Mouse (Mus musculus): ENCODE data around the gene Lamtor4. TPM values are rescaled to one million over a fixed set of nuclear protein-coding genes. Genes with fewer than 3 reads are reported as not detected.

Gene Lamtor4
- polyA plus RNA-seq, 1 experiment from 2014 or later: 47.8 TPM

GRCm38 (mm10) chr5:138234224-138234623, 21.1 kb upstream of the Lamtor4 start:
- Histone ChIP-seq H3K9me3 (ENCODE audit: low read length) (no peaks in the 10 kb centered on the region), H3K4me1 (ENCODE audit: insufficient read depth) (peaks cover 11% of the 10 kb centered on the region), H3K4me2 (ENCODE audit: low read depth, low read length) (no peak overlapping the region), H3K9ac (replicated peaks) (no peak overlapping the region), H3K27me3 (ENCODE audit: insufficient read depth, low read length) (no peaks in the 10 kb centered on the region), H3K4me3 (ENCODE audit: low read depth, low read length) (no peak overlapping the region), H3K27ac (ENCODE audit: low read depth) (0 out of 2 replicates have a peak overlapping the region, but pooled peaks have one; percentile 52), H3K36me3 (replicated peaks; ENCODE audit: insufficient read depth, low read length) (no peaks in the 10 kb centered on the region)
- DNase-seq (no peak), ATAC-seq (peak; percentile 56; the same call in 1 of the 2 replicates)
- TF ChIP-seq EP300 (IDR thresholded peaks at IDR 0.05; ENCODE audit: low read depth) (no peak), CTCF (IDR thresholded peaks at IDR 0.05; ENCODE audit: low read depth) (no peak)

- 17% methylated on average over 2 of the region's 2 CpGs for WGBS (ENCODE audit: insufficient replicate concordance)
- Histone ChIP-seq H3K9me3 (ENCODE audit: low read length) (no peaks in the 10 kb centered on the region), H3K4me3 (ENCODE audit: low read depth, low read length) (no peak overlapping the region), H3K27ac (ENCODE audit: low read depth) (no peak overlapping the region), H3K4me1 (ENCODE audit: insufficient read depth) (no peaks in the 10 kb centered on the region), H3K4me2 (ENCODE audit: low read depth, low read length) (no peak overlapping the region), H3K36me3 (replicated peaks; ENCODE audit: insufficient read depth, low read length) (no peaks in the 10 kb centered on the region), H3K27me3 (ENCODE audit: insufficient read depth, low read length) (no peaks in the 10 kb centered on the region), H3K9ac (replicated peaks) (no peak overlapping the region)
- TF ChIP-seq CTCF (IDR thresholded peaks at IDR 0.05; ENCODE audit: low read depth) (no peak), EP300 (IDR thresholded peaks at IDR 0.05; ENCODE audit: low read depth) (no peak)
- ATAC-seq (no peak), DNase-seq (no peak)
These were observed 13.8 kb upstream of the Lamtor4 start for GRCm38 (mm10) chr5:138241511-138241910.

- peaks cover 6% of the 10 kb centered on the region for H3K4me1 ChIP-seq (ENCODE audit: insufficient read depth)
- DNase-seq: no peak
- WGBS (ENCODE audit: insufficient replicate concordance): 78% methylated on average over 12 of the region's 12 CpGs
- no peak overlapping the region for H3K4me2 ChIP-seq (ENCODE audit: low read depth, low read length)
- H3K9me3 ChIP-seq (ENCODE audit: low read length): no peaks in the 10 kb centered on the region
- no peaks in the 10 kb centered on the region for H3K27me3 ChIP-seq (ENCODE audit: insufficient read depth, low read length)
- no peaks in the 10 kb centered on the region for H3K36me3 ChIP-seq (replicated peaks; ENCODE audit: insufficient read depth, low read length)
- no peak for TF ChIP-seq EP300 (IDR thresholded peaks at IDR 0.05; ENCODE audit: low read depth)
- H3K27ac ChIP-seq (ENCODE audit: low read depth): no peak overlapping the region
- ATAC-seq: no peak
- no peak overlapping the region for H3K9ac ChIP-seq (replicated peaks)
- H3K4me3 ChIP-seq (ENCODE audit: low read depth, low read length): no peak overlapping the region
These were observed 4.1 kb upstream of the Lamtor4 start for GRCm38 (mm10) chr5:138251144-138251543.

GRCm38 (mm10) chr5:138253061-138253460, 2.2 kb upstream of the Lamtor4 start:
- H3K27ac ChIP-seq (ENCODE audit: low read depth): no peak overlapping the region
- DNase-seq: no peak

GRCm38 (mm10) chr5:138256094-138256467, 799 bp downstream of the Lamtor4 start:
- ATAC-seq (no peak), DNase-seq (no peak)
- peaks cover 25% of the 10 kb centered on the region for H3K4me1 ChIP-seq (ENCODE audit: insufficient read depth)
- peak overlapping the region; percentile 73 for H3K4me3 ChIP-seq (ENCODE audit: low read depth, low read length)
- peak overlapping the region; percentile 92 for H3K27ac ChIP-seq (ENCODE audit: low read depth)
- peak overlapping the region; percentile 73 for H3K9ac ChIP-seq (replicated peaks)
- TF ChIP-seq EP300 (IDR thresholded peaks at IDR 0.05; ENCODE audit: low read depth) (no peak), CTCF (IDR thresholded peaks at IDR 0.05; ENCODE audit: low read depth) (no peak)
- peak overlapping the region; percentile 85 for H3K4me2 ChIP-seq (ENCODE audit: low read depth, low read length)
- peaks cover 29% of the 10 kb centered on the region for H3K36me3 ChIP-seq (replicated peaks; ENCODE audit: insufficient read depth, low read length)
- H3K27me3 ChIP-seq (ENCODE audit: insufficient read depth, low read length): no peaks in the 10 kb centered on the region
- no peaks in the 10 kb centered on the region for H3K9me3 ChIP-seq (ENCODE audit: low read length)
- WGBS (ENCODE audit: insufficient replicate concordance): 6% methylated on average over 7 of the region's 7 CpGs

More at GRCm38 (mm10) chr5:138253061-138253460, 2.2 kb upstream of the Lamtor4 start:
- no peak for ATAC-seq
- 93% methylated on average over 3 of the region's 3 CpGs for WGBS (ENCODE audit: insufficient replicate concordance)
- no peak overlapping the region for H3K4me2 ChIP-seq (ENCODE audit: low read depth, low read length)
- H3K27me3 ChIP-seq (ENCODE audit: insufficient read depth, low read length): no peaks in the 10 kb centered on the region
- no peak overlapping the region for H3K9ac ChIP-seq (replicated peaks)
- TF ChIP-seq CTCF (IDR thresholded peaks at IDR 0.05; ENCODE audit: low read depth): 0 out of 2 replicates have a peak, but pooled peaks have one; percentile 12
- no peak for TF ChIP-seq EP300 (IDR thresholded peaks at IDR 0.05; ENCODE audit: low read depth)
- H3K4me1 ChIP-seq (ENCODE audit: insufficient read depth): peaks cover 18% of the 10 kb centered on the region
- no peak overlapping the region for H3K4me3 ChIP-seq (ENCODE audit: low read depth, low read length)
- no peaks in the 10 kb centered on the region for H3K9me3 ChIP-seq (ENCODE audit: low read length)
- H3K36me3 ChIP-seq (replicated peaks; ENCODE audit: insufficient read depth, low read length): peaks cover 4% of the 10 kb centered on the region; the same call in 1 of the 2 replicates

GRCm38 (mm10) chr5:138256966-138257584, 1.8 kb downstream of the Lamtor4 start:
- ATAC-seq: no peak
- WGBS (ENCODE audit: insufficient replicate concordance): 43% methylated on average over 10 of the region's 10 CpGs
- H3K4me1 ChIP-seq (ENCODE audit: insufficient read depth): peaks cover 30% of the 10 kb centered on the region

More at GRCm38 (mm10) chr5:138256966-138257584, 1.8 kb downstream of the Lamtor4 start:
- Histone ChIP-seq H3K4me2 (ENCODE audit: low read depth, low read length) (peak overlapping the region; percentile 85), H3K36me3 (replicated peaks; ENCODE audit: insufficient read depth, low read length) (peaks cover 33% of the 10 kb centered on the region), H3K9me3 (ENCODE audit: low read length) (no peaks in the 10 kb centered on the region), H3K27me3 (ENCODE audit: insufficient read depth, low read length) (no peaks in the 10 kb centered on the region), H3K27ac (ENCODE audit: low read depth) (peak overlapping the region; percentile 92), H3K9ac (replicated peaks) (no peak overlapping the region), H3K4me3 (ENCODE audit: low read depth, low read length) (peak overlapping the region; percentile 73; the same call in 1 of the 2 replicates)
- 0 out of 2 replicates have a peak, but pooled peaks have one; percentile 23 for TF ChIP-seq EP300 (IDR thresholded peaks at IDR 0.05; ENCODE audit: low read depth)
- TF ChIP-seq CTCF (IDR thresholded peaks at IDR 0.05; ENCODE audit: low read depth): no peak
- peak; percentile 42 for DNase-seq
